Mouse (Mus musculus) bone marrow macrophage, adult 2 months (primary cell): ENCODE results near the gene Gm10203. TPM values are rescaled to one million over a fixed set of nuclear protein-coding genes. Genes with fewer than 3 reads are reported as not detected.
"Not testable (repeated sequence)": the region's sequence is repeated elsewhere in the genome, so short reads cannot be mapped to it uniquely, and the experiment has no call there.

Experiments used
- H3K27ac ChIP-seq: 2 replicates; pipeline ENCODE4 v1.5.1; 2012; ENCODE audit warnings: low read depth, low read length; ENCODE audit not compliant: insufficient read depth
- H3K4me1 ChIP-seq: 2 replicates; pipeline ENCODE4 v1.6.1; 2012; ENCODE audit warnings: low read length; ENCODE audit not compliant: control insufficient read depth, insufficient read depth
- H3K4me3 ChIP-seq: 2 replicates; pipeline ENCODE4 v1.5.1; 2012; ENCODE audit warnings: mild to moderate bottlenecking, low read length, moderate library complexity; ENCODE audit not compliant: insufficient read depth
- CTCF ChIP-seq: IDR thresholded peaks from 2 replicates; pipeline ENCODE4 v1.5.1; 2012; ENCODE audit warnings: low read depth, mild to moderate bottlenecking, low read length, moderate library complexity
- POLR2A ChIP-seq: IDR thresholded peaks from 2 replicates; pipeline ENCODE4 v1.6.1; 2012; ENCODE audit warnings: mild to moderate bottlenecking, low read depth, low read length, borderline replicate concordance
- polyA plus RNA-seq: library from polyadenylated mRNA; stranded (reverse); fragments of >200 nt; gene quantifications from 2 replicates; pipeline ENCODE4 v1.2.4, GENCODE M21; 2012; ENCODE audit not compliant: missing spikeins, insufficient read depth, insufficient read length

Gm10203 gene
- not detected in 2 replicates for polyA plus RNA-seq

GRCm38 (mm10) chr6:149129870-149130269 is at the start of gene Gm10203:
Gm10203 (plus strand) TSS chr6:149130170.
- H3K4me1 ChIP-seq, H3K27ac ChIP-seq, H3K4me3 ChIP-seq: not testable (repeated sequence)

- Histone ChIP-seq H3K27ac (no peak overlapping the region), H3K4me1 (peaks cover 12% of the 10 kb centered on the region), H3K4me3 (no peak overlapping the region)
- no peak for TF ChIP-seq POLR2A
- no peak for TF ChIP-seq CTCF
Observed at GRCm38 (mm10) chr6:149092406-149092805, 37.6 kb upstream of the Gm10203 start.

- peaks cover 12% of the 10 kb centered on the region for H3K4me1 ChIP-seq
- TF ChIP-seq POLR2A: no peak
- no peak for TF ChIP-seq CTCF
- H3K4me3 ChIP-seq: no peak overlapping the region
- H3K27ac ChIP-seq: no peak overlapping the region
Observed at GRCm38 (mm10) chr6:149093465-149093864, 36.5 kb upstream of the Gm10203 start.

GRCm38 (mm10) chr6:149094555-149094954 is 35.4 kb upstream of the Gm10203 start:
- Histone ChIP-seq H3K4me1 (peaks cover 12% of the 10 kb centered on the region), H3K27ac (no peak overlapping the region), H3K4me3 (no peak overlapping the region)
- no peak for TF ChIP-seq POLR2A
- TF ChIP-seq CTCF: no peak

GRCm38 (mm10) chr6:149095389-149095788 is 34.6 kb upstream of the Gm10203 start:
- no peak overlapping the region for H3K27ac ChIP-seq
- H3K4me1 ChIP-seq: peaks cover 14% of the 10 kb centered on the region
- no peak for TF ChIP-seq POLR2A
- TF ChIP-seq CTCF: no peak
- H3K4me3 ChIP-seq: no peak overlapping the region

- H3K4me3 ChIP-seq: no peak overlapping the region
- TF ChIP-seq CTCF: no peak
- no peak for TF ChIP-seq POLR2A
- H3K27ac ChIP-seq: no peak overlapping the region
- H3K4me1 ChIP-seq: peaks cover 14% of the 10 kb centered on the region
Observed at GRCm38 (mm10) chr6:149096233-149096632, 33.7 kb upstream of the Gm10203 start.

- TF ChIP-seq CTCF (no peak), POLR2A (no peak)
- no peak overlapping the region for H3K4me3 ChIP-seq
- peaks cover 14% of the 10 kb centered on the region for H3K4me1 ChIP-seq
- no peak overlapping the region for H3K27ac ChIP-seq
Observed at GRCm38 (mm10) chr6:149097276-149097675, 32.7 kb upstream of the Gm10203 start.

- TF ChIP-seq CTCF (no peak), POLR2A (no peak)
- peaks cover 11% of the 10 kb centered on the region for H3K4me1 ChIP-seq
- no peak overlapping the region for H3K27ac ChIP-seq
- no peak overlapping the region for H3K4me3 ChIP-seq
Observed at GRCm38 (mm10) chr6:149098993-149099392, 31.0 kb upstream of the Gm10203 start.

- TF ChIP-seq CTCF (no peak), POLR2A (no peak)
- Histone ChIP-seq H3K4me3 (peak overlapping the region; percentile 78), H3K27ac (no peak overlapping the region), H3K4me1 (peaks cover 3% of the 10 kb centered on the region)
Observed at GRCm38 (mm10) chr6:149100174-149101075, 29.5 kb upstream of the Gm10203 start.
